Mouse (Mus musculus) liver, adult 2 months (tissue): ENCODE data around the gene Pds5a. TPM values are rescaled to one million over a fixed set of nuclear protein-coding genes. Genes with fewer than 3 reads are reported as not detected.
"Not testable (repeated sequence)": the region's sequence is repeated elsewhere in the genome, so short reads cannot be mapped to it uniquely, and the experiment has no call there.

Source experiments
- DNase-seq: peaks from one replicate; pipeline ENCODE4 v3.0.0-alpha.2; 2011; ENCODE audit warnings: low read depth, low spot score; ENCODE audit errors: extremely low read depth
- H3K27ac ChIP-seq: fragments of 200-500 bp; replicated peaks from 2 replicates; pipeline ENCODE4 v1.5.1; 2012; ENCODE audit warnings: low read depth, mild to moderate bottlenecking, control low read depth, inconsistent platforms, low read length; ENCODE audit not compliant: insufficient read depth
- H3K27me3 ChIP-seq: fragments of 200-500 bp; 2 replicates; pipeline ENCODE4 v1.6.1; 2012; ENCODE audit warnings: mild to moderate bottlenecking, moderate library complexity, low read length, inconsistent platforms; ENCODE audit not compliant: control insufficient read depth, insufficient read depth
- H3K36me3 ChIP-seq: fragments of 200-500 bp; 2 replicates; pipeline ENCODE4 v1.6.1; 2012; ENCODE audit warnings: low read length, inconsistent platforms; ENCODE audit not compliant: control insufficient read depth, insufficient read depth
- H3K4me1 ChIP-seq: fragments of 200-500 bp; 2 replicates; pipeline ENCODE4 v1.6.1; 2011; ENCODE audit warnings: low read length; ENCODE audit not compliant: control insufficient read depth, insufficient read depth
- H3K4me3 ChIP-seq: fragments of 200-500 bp; 2 replicates; pipeline ENCODE4 v1.5.1; 2011; ENCODE audit warnings: low read depth, mild to moderate bottlenecking, control low read depth, low read length, moderate library complexity; ENCODE audit not compliant: insufficient read depth
- H3K79me2 ChIP-seq: fragments of 200-500 bp; 2 replicates; pipeline ENCODE4 v1.6.1; 2012; ENCODE audit warnings: inconsistent platforms, mild to moderate bottlenecking, low read length, moderate library complexity; ENCODE audit not compliant: control insufficient read depth, insufficient read depth
- H3K9ac ChIP-seq: fragments of 200-500 bp; 2 replicates; pipeline ENCODE4 v1.6.1; 2012; ENCODE audit warnings: low read depth, mild to moderate bottlenecking, control low read depth, inconsistent platforms, low read length
- CTCF ChIP-seq: fragments of 200-500 bp; IDR thresholded peaks from 2 replicates; pipeline ENCODE4 v1.5.1; 2011; ENCODE audit warnings: low read depth, low read length, control low read depth
- POLR2A ChIP-seq: fragments of 200-500 bp; IDR thresholded peaks from 2 replicates; pipeline ENCODE4 v1.6.1; 2011; ENCODE audit warnings: low read length, control low read depth; ENCODE audit not compliant: insufficient read depth; ENCODE audit errors: extremely low read depth
- WGBS: fragments of 180-500 bp; shearing (Covaris S2); methylation state at CpG from one replicate; pipeline ENCODE4 v1.1.7; 2018; 5-methylcytosine and 5-hydroxymethylcytosine counted together
- polyA plus RNA-seq: library from polyadenylated mRNA; depleted of rRNA; stranded (reverse); fragments of >200 nt; gene quantifications from 2 replicates; pipeline ENCODE4 v1.2.3, GENCODE M21; 2012
- total RNA-seq: library from RNA; depleted of rRNA; stranded (reverse); fragments of >200 nt; gene quantifications from 2 replicates; pipeline ENCODE4 v1.2.3, GENCODE M21; 2014

The Pds5a gene
- total and polyA plus RNA-seq, 2 experiments, result 8.2 to 64.4 TPM

- DNase-seq, result no peak
- peaks cover 13% of the 10 kb centered on the region for H3K4me1 ChIP-seq
- H3K9ac ChIP-seq, result peak overlapping the region; percentile 58
- TF ChIP-seq CTCF (no peak), POLR2A (no peak)
- no peaks in the 10 kb centered on the region for H3K27me3 ChIP-seq
- peaks cover 16% of the 10 kb centered on the region for H3K79me2 ChIP-seq
- WGBS, result 54% methylated on average over 10 of the region's 10 CpGs
- peak overlapping the region; percentile 31; the same call in 1 of the 2 replicates for H3K4me3 ChIP-seq
- H3K36me3 ChIP-seq, result peaks cover 5% of the 10 kb centered on the region; the same call in 1 of the 2 replicates
- peak overlapping the region; percentile 76 for H3K27ac ChIP-seq
Observed at GRCm38 (mm10) chr5:65699146-65699545, 1.1 kb upstream of the Pds5a start.

GRCm38 (mm10) chr5:65698759-65699136, 675 bp upstream of the Pds5a start:
- TF ChIP-seq CTCF, result no peak
- no peak for TF ChIP-seq POLR2A
- DNase-seq, result peak; percentile 69
- 10% methylated on average over 6 of the region's 6 CpGs for WGBS
- Histone ChIP-seq H3K36me3 (peaks cover 5% of the 10 kb centered on the region; the same call in 1 of the 2 replicates), H3K27me3 (no peaks in the 10 kb centered on the region), H3K4me1 (peaks cover 13% of the 10 kb centered on the region), H3K4me3 (peak overlapping the region; percentile 76), H3K79me2 (peaks cover 20% of the 10 kb centered on the region), H3K27ac (peak overlapping the region; percentile 76), H3K9ac (peak overlapping the region; percentile 100)

- peak overlapping the region; percentile 100 for H3K9ac ChIP-seq
- H3K79me2 ChIP-seq, result peaks cover 22% of the 10 kb centered on the region
- peak overlapping the region; percentile 71 for H3K27ac ChIP-seq
- peaks cover 6% of the 10 kb centered on the region; the same call in 1 of the 2 replicates for H3K36me3 ChIP-seq
- no peak for DNase-seq
- H3K27me3 ChIP-seq, result no peaks in the 10 kb centered on the region
- H3K4me3 ChIP-seq, result peak overlapping the region; percentile 76
- TF ChIP-seq POLR2A (no peak), CTCF (no peak)
- WGBS, result 0% methylated on average over 45 of the region's 49 CpGs
- H3K4me1 ChIP-seq, result peaks cover 13% of the 10 kb centered on the region
Observed at GRCm38 (mm10) chr5:65697486-65697835, 612 bp downstream of the Pds5a start.

- Histone ChIP-seq H3K36me3 (peaks cover 7% of the 10 kb centered on the region; the same call in 1 of the 2 replicates), H3K4me3 (peak overlapping the region; percentile 76), H3K79me2 (peaks cover 26% of the 10 kb centered on the region), H3K9ac (peak overlapping the region; percentile 100), H3K4me1 (peaks cover 16% of the 10 kb centered on the region), H3K27ac (peak overlapping the region; percentile 63), H3K27me3 (no peaks in the 10 kb centered on the region)
- peak; percentile 76 for DNase-seq
- no peak for TF ChIP-seq POLR2A
- TF ChIP-seq CTCF, result peak; percentile 71
- under 1% methylated on average over 58 of the region's 58 CpGs for WGBS
Observed at GRCm38 (mm10) chr5:65696821-65697485, 1.1 kb downstream of the Pds5a start.

- 84% methylated on average over 3 of the region's 3 CpGs for WGBS
- H3K4me3 ChIP-seq, H3K9ac ChIP-seq, DNase-seq, H3K27me3 ChIP-seq, H3K27ac ChIP-seq, H3K36me3 ChIP-seq: not testable (repeated sequence)
- Histone ChIP-seq H3K4me1 (peaks cover 14% of the 10 kb centered on the region), H3K79me2 (peaks cover 35% of the 10 kb centered on the region)
Observed at GRCm38 (mm10) chr5:65694076-65694475, 4.0 kb downstream of the Pds5a start.

GRCm38 (mm10) chr5:65693018-65693417, 5.1 kb downstream of the Pds5a start:
- TF ChIP-seq CTCF (no peak), POLR2A (no peak)

More at GRCm38 (mm10) chr5:65693018-65693417, 5.1 kb downstream of the Pds5a start:
- H3K36me3 ChIP-seq, result peaks cover 7% of the 10 kb centered on the region; the same call in 1 of the 2 replicates
- DNase-seq, result no peak
- H3K27me3 ChIP-seq, result no peaks in the 10 kb centered on the region
- no peak overlapping the region for H3K4me3 ChIP-seq
- H3K4me1 ChIP-seq, result peaks cover 12% of the 10 kb centered on the region
- peaks cover 38% of the 10 kb centered on the region for H3K79me2 ChIP-seq
- no peak overlapping the region for H3K27ac ChIP-seq
- H3K9ac ChIP-seq, result no peak overlapping the region
